14 mouse cellular contexts compared by ENCODE assay signal in genomic region chr11:57070196-57070901, GRCm38 (mm10). TPM values are rescaled to one million over a fixed set of nuclear protein-coding genes. Genes with fewer than 3 reads are reported as not detected.
DNase-seq lines count a peak whose midpoint lies in the region; ATAC-seq lines count a peak whose summit lies in the region.
"Had no signal": no experiment of that assay in that cellular context is flagged by ENCODE, and none has a peak within 500 bp of the region (broad histone marks: within the 10 kb centered on the region; RNA-seq: fewer than 3 reads in every experiment).

No protein-coding gene starts in this region.

- 83% methylated on average over 8 of the region's 8 CpGs for whole genome bisulfite sequencing in embryonic facial prominence, embryonic 14.5 days
- WGBS in embryonic facial prominence, embryonic 10.5 days = 84% methylated on average over 8 of the region's 8 CpGs
- whole genome bisulfite sequencing in midbrain, embryonic 16.5 days = 59% methylated on average over 8 of the region's 8 CpGs
- 61% methylated on average over 8 of the region's 8 CpGs for WGBS in midbrain, embryonic 15.5 days

- no peak overlapping the region for H3K9ac ChIP-seq in embryonic facial prominence, embryonic 14.5 days (ENCODE audit: low read depth, low read length)
- H3K9ac ChIP-seq in midbrain, embryonic 16.5 days (ENCODE audit: low read depth, low read length) = no peak overlapping the region
- no peak overlapping the region for H3K9ac ChIP-seq in midbrain, embryonic 15.5 days
- H3K9ac ChIP-seq: heart, embryonic 13.5 days had no signal

- H3K4me2 ChIP-seq in embryonic facial prominence, embryonic 14.5 days (ENCODE audit: low read depth, low read length) = no peak overlapping the region
- H3K4me2 ChIP-seq in midbrain, embryonic 16.5 days (ENCODE audit: low read length) = no peak overlapping the region
- H3K4me2 ChIP-seq in midbrain, embryonic 15.5 days = no peak overlapping the region
- H3K4me2 ChIP-seq: heart, embryonic 13.5 days had no signal

- no peaks in the 10 kb centered on the region for H3K36me3 ChIP-seq in embryonic facial prominence, embryonic 14.5 days (ENCODE audit: control insufficient read depth, insufficient read depth, low read length)
- no peaks in the 10 kb centered on the region for H3K36me3 ChIP-seq in embryonic facial prominence, embryonic 10.5 days (replicated peaks)
- no peaks in the 10 kb centered on the region for H3K36me3 ChIP-seq in midbrain, embryonic 16.5 days (ENCODE audit: control insufficient read depth, insufficient read depth, low read length)
- no peaks in the 10 kb centered on the region for H3K36me3 ChIP-seq in midbrain, embryonic 15.5 days (replicated peaks)
- H3K36me3 ChIP-seq: heart, embryonic 13.5 days had no signal

- H3K27me3 ChIP-seq in embryonic facial prominence, embryonic 14.5 days (replicated peaks; ENCODE audit: control insufficient read depth, insufficient read depth, low read length) = no peaks in the 10 kb centered on the region
- no peaks in the 10 kb centered on the region for H3K27me3 ChIP-seq in embryonic facial prominence, embryonic 10.5 days (replicated peaks; ENCODE audit: low read depth, poor library complexity, severe bottlenecking)
- no peaks in the 10 kb centered on the region for H3K27me3 ChIP-seq in midbrain, embryonic 16.5 days (ENCODE audit: control insufficient read depth, insufficient read depth, low read depth, low read length)
- no peaks in the 10 kb centered on the region for H3K27me3 ChIP-seq in midbrain, embryonic 15.5 days (replicated peaks)
- H3K27me3 ChIP-seq: heart, embryonic 13.5 days had no signal

- no peaks in the 10 kb centered on the region for H3K4me1 ChIP-seq in embryonic facial prominence, embryonic 14.5 days (ENCODE audit: control insufficient read depth, insufficient read depth, low read length)
- 0 out of 2 replicates have a peak, but pooled peaks cover 2% of the 10 kb centered on the region for H3K4me1 ChIP-seq in embryonic facial prominence, embryonic 10.5 days
- H3K4me1 ChIP-seq in midbrain, embryonic 16.5 days (ENCODE audit: control insufficient read depth, insufficient read depth, low read length) = peaks cover 8% of the 10 kb centered on the region
- 0 out of 2 replicates have a peak, but pooled peaks cover 6% of the 10 kb centered on the region for H3K4me1 ChIP-seq in midbrain, embryonic 15.5 days
- H3K4me1 ChIP-seq: heart, embryonic 13.5 days had no signal

- peak; percentile 9 for DNase-seq in embryonic facial prominence, embryonic 14.5 days (ENCODE audit: low spot score)
- DNase-seq in embryonic facial prominence, embryonic 10.5 days (ENCODE audit: low spot score) = no peak
- peak; percentile 50 for DNase-seq in layer of hippocampus, postnatal 36 days
- no peak for DNase-seq in yolk sac, embryonic 10.5 days (ENCODE audit: low spot score)
- no peak for DNase-seq in adrenal gland, postnatal 4 days (ENCODE audit: low spot score in 2 of 2)
- DNase-seq in right cerebral cortex, postnatal 10 days (ENCODE audit: low spot score in 2 of 2) = no peak
- DNase-seq: adrenal gland, postnatal 10 days; cerebellum, adult 2 months; gastrocnemius, postnatal 25 days; kidney, postnatal 14 days; lung, postnatal 36 days had no signal

- no peak overlapping the region for H3K4me3 ChIP-seq in embryonic facial prominence, embryonic 14.5 days (ENCODE audit: low read depth, low read length)
- H3K4me3 ChIP-seq in embryonic facial prominence, embryonic 10.5 days = no peak overlapping the region
- H3K4me3 ChIP-seq in midbrain, embryonic 16.5 days (ENCODE audit: low read depth, low read length) = no peak overlapping the region
- H3K4me3 ChIP-seq in midbrain, embryonic 15.5 days = no peak overlapping the region
- H3K4me3 ChIP-seq: heart, embryonic 13.5 days had no signal

- no peak overlapping the region for H3K27ac ChIP-seq in embryonic facial prominence, embryonic 14.5 days (replicated peaks; ENCODE audit: low read depth, low read length)
- H3K27ac ChIP-seq in embryonic facial prominence, embryonic 10.5 days (replicated peaks) = no peak overlapping the region
- 0 out of 2 replicates have a peak overlapping the region, but pooled peaks have one; percentile 10 for H3K27ac ChIP-seq in midbrain, embryonic 16.5 days (ENCODE audit: low read length)
- no peak overlapping the region for H3K27ac ChIP-seq in midbrain, embryonic 15.5 days
- H3K27ac ChIP-seq: heart, embryonic 13.5 days had no signal

- no peaks in the 10 kb centered on the region for H3K9me3 ChIP-seq in embryonic facial prominence, embryonic 14.5 days (ENCODE audit: control insufficient read depth, low read length)
- no peaks in the 10 kb centered on the region for H3K9me3 ChIP-seq in embryonic facial prominence, embryonic 10.5 days
- no peaks in the 10 kb centered on the region for H3K9me3 ChIP-seq in midbrain, embryonic 16.5 days (replicated peaks; ENCODE audit: control insufficient read depth, low read length, poor library complexity, severe bottlenecking)
- H3K9me3 ChIP-seq in midbrain, embryonic 15.5 days = no peaks in the 10 kb centered on the region
- H3K9me3 ChIP-seq: heart, embryonic 13.5 days had no signal

- no peak for ATAC-seq in embryonic facial prominence, embryonic 14.5 days (ENCODE audit: low read depth)
- ATAC-seq in midbrain, embryonic 16.5 days = no peak
- no peak for ATAC-seq in midbrain, embryonic 15.5 days (replicated peaks)

RNA-seq across cellular contexts. Expression of gene Gria1, which starts 59.2 kb away (rescaled TPM):
- 2.5 and 3.7 TPM in 2 replicates for polyA plus RNA-seq in embryonic facial prominence, embryonic 14.5 days (2014; fragmentation: Nextera tagmentation; extraction: Ambion mirVana)
- polyA plus RNA-seq in embryonic facial prominence, embryonic 10.5 days (2016; fragmentation: Nextera tagmentation; extraction: Ambion mirVana) = 1.1 and 1.3 TPM in 2 replicates
- polyA plus RNA-seq in midbrain, embryonic 16.5 days (2015; fragmentation: Nextera tagmentation; extraction: Ambion mirVana) = 62.5 and 63.7 TPM in 2 replicates
- 48.1 and 53.3 TPM in 2 replicates for polyA plus RNA-seq in midbrain, embryonic 15.5 days (2015; fragmentation: Nextera tagmentation; extraction: Ambion mirVana)
- 100 to 1,000 TPM; 709 to 721 TPM for total RNA-seq in layer of hippocampus, postnatal 36 days (2021)
- total RNA-seq in adrenal gland, postnatal 4 days (2021) = 1 to 10 TPM; 2.8 to 3.5 TPM

Comparison
In these comparisons a context has a peak if more than half of its experiments do, and no peak if none do; other contexts are left out.
1. DNase-seq: peak in embryonic facial prominence, embryonic 14.5 days (single experiment) and layer of hippocampus, postnatal 36 days (2 of 2); none in embryonic facial prominence, embryonic 10.5 days (single experiment), yolk sac, embryonic 10.5 days (single experiment), adrenal gland, postnatal 4 days (0 of 2) and right cerebral cortex, postnatal 10 days (0 of 2).
2. RNA of gene Gria1, which starts 59.2 kb away (polyA plus RNA-seq): 62.5 to 63.7 TPM in midbrain, embryonic 16.5 days and 48.1 to 53.3 TPM in midbrain, embryonic 15.5 days; 2.5 to 3.7 TPM in embryonic facial prominence, embryonic 14.5 days and 1.1 to 1.3 TPM in embryonic facial prominence, embryonic 10.5 days; every median in the first group is over 10 times any median in the second.